Mouse (Mus musculus): ENCODE measurements around the gene Ank.
A peak's percentile ranks its signal among the peaks of the same experiment; 100 is the strongest.

Gene Ank

DNA sequence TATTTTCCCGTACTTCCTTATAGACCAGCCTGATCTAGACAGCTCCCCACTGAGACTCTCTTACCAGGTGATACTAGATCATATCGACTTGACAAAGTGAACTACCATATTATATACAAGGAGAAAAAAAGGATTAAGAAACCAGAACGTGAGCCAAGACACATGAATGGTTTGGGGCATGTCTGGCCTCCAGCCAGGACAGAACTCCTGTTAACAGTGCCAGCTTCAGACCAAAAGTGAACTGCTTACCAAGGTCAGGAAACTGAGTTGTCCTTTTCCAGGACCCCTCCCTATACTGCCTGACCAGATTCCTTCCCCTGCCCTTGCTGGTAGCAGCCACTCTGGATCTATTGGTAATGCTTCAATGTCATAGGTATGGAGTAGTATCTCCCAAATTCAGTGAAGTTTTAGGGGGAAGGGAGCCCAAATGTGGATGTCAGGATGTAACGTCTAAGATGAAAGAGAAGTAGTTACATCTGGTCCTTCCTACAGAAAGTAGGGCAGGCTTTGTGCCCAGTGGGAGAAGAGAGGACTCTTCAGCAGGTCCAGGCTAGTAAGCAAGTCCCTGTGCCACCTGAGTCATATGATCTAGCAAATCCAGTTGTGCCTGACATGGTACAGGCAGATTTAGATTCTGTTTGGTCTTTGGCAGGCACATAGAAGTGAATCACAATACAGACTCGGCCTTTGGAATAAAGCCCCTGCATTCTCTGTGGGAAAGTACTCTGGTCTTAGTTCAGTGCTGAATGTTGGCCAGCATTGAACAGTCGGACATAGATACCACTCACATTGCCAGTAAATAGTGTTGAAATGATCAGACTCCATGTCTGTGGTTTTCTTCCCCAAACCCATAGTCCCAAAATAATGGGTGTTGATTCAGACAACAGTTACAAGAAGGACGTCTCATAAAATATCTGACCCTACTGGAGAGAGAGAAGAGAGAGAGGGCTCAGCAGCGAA lies 167.7 kb downstream of the Ank start:
- DNase-seq (ENCODE audit: low spot score in 2 of 2) = no peak

GRCm38 (mm10) chr15:27641171-27641570 lies 174.7 kb downstream of the Ank start:
- DNase-seq (ENCODE audit: low spot score in 2 of 2) = no peak

GRCm38 (mm10) chr15:27642895-27643294 lies 176.4 kb downstream of the Ank start:
- DNase-seq (ENCODE audit: low spot score in 2 of 2) = peak in 1 of 2 experiments; percentile 36
